In genomic region chr13:24280439-24281431, GRCm38 (mm10) we compare ENCODE assay signal across 8 mouse cellular contexts. TPM values are rescaled to one million over a fixed set of nuclear protein-coding genes. Genes with fewer than 3 reads are reported as not detected.
DNase-seq lines count a peak whose midpoint lies in the region; ATAC-seq lines count a peak whose summit lies in the region.

Gene Carmil1, minus strand, starts transcription at chr13:24280795.

- H3K4me3 ChIP-seq in limb, embryonic 10.5 days, result peak within 1 kb of the TSS; percentile 64
- H3K4me3 ChIP-seq in midbrain, embryonic 12.5 days, result peak within 1 kb of the TSS; percentile 69

- H3K27me3 ChIP-seq in limb, embryonic 10.5 days (ENCODE audit: low read depth, poor library complexity, severe bottlenecking), result peaks cover 11% of the 10 kb centered on the region; the same call in 1 of the 2 replicates
- H3K27me3 ChIP-seq in midbrain, embryonic 12.5 days, result peaks cover 24% of the 10 kb centered on the region

- under 1% methylated on average over 94 of the region's 96 CpGs for WGBS in limb, embryonic 10.5 days
- under 1% methylated on average over 86 of the region's 96 CpGs for WGBS in midbrain, embryonic 12.5 days

- no peaks in the 10 kb centered on the region for H3K9me3 ChIP-seq in limb, embryonic 10.5 days (replicated peaks)
- no peaks in the 10 kb centered on the region for H3K9me3 ChIP-seq in midbrain, embryonic 12.5 days

- DNase-seq in adrenal gland, adult 2 months, result peak; percentile 94
- peak; percentile 72 for DNase-seq in embryo, embryonic 11.5 days (ENCODE audit: low read depth, low spot score)
- DNase-seq in kidney, adult 18-20 months, result peak; percentile 89
- DNase-seq in limb, embryonic 10.5 days (ENCODE audit: low spot score), result peak; percentile 86
- peak; percentile 21 for DNase-seq in spleen, adult 12 weeks (ENCODE audit: low spot score)

- peak; percentile 85 for ATAC-seq in granulocyte monocyte progenitor cell, adult 5-6 weeks (replicated peaks; ENCODE audit: poor library complexity, severe bottlenecking)
- peak; percentile 97 for ATAC-seq in midbrain, embryonic 12.5 days (ENCODE audit: low FRiP score, low read depth)
- no peak for ATAC-seq in inflammation-experienced regulatory T-cells, adult 6 months

- H3K9ac ChIP-seq in midbrain, embryonic 12.5 days (replicated peaks), result peak within 1 kb of the TSS; percentile 83

- H3K27ac ChIP-seq in limb, embryonic 10.5 days, result peak within 1 kb of the TSS; percentile 90
- peak within 1 kb of the TSS; percentile 91 for H3K27ac ChIP-seq in midbrain, embryonic 12.5 days (replicated peaks)

- no peaks in the 10 kb centered on the region for H3K36me3 ChIP-seq in limb, embryonic 10.5 days
- no peaks in the 10 kb centered on the region for H3K36me3 ChIP-seq in midbrain, embryonic 12.5 days

- H3K4me2 ChIP-seq in midbrain, embryonic 12.5 days (replicated peaks), result peak within 1 kb of the TSS; percentile 96

- peaks cover 19% of the 10 kb centered on the region for H3K4me1 ChIP-seq in limb, embryonic 10.5 days
- peaks cover 15% of the 10 kb centered on the region for H3K4me1 ChIP-seq in midbrain, embryonic 12.5 days

RNA-seq across cellular contexts. Expression of gene Carmil1, which starts in this region (rescaled TPM):
- 10 to 100 TPM; 52.7 to 61.4 TPM for total RNA-seq in adrenal gland, adult 2 months (2021)
- 3.8 and 5.7 TPM in 2 replicates for polyA plus RNA-seq in adrenal gland, adult 2 months (2012; rRNA removed)
- total RNA-seq in granulocyte monocyte progenitor cell, adult 5-6 weeks (2014; fragmentation: Nextera tagmentation), result 3.6 and 4.5 TPM in 2 replicates
- total RNA-seq in granulocyte monocyte progenitor cell, adult 5-6 weeks (2017), result 1.5 and 11.0 TPM in 2 replicates
- 23.3 and 33.1 TPM in 2 replicates for polyA plus RNA-seq in limb, embryonic 10.5 days (2016; fragmentation: Nextera tagmentation; extraction: Ambion mirVana)
- 21.6 and 25.6 TPM in 2 replicates for polyA plus RNA-seq in midbrain, embryonic 12.5 days (2016; fragmentation: Nextera tagmentation; extraction: Ambion mirVana)
- 1 to 10 TPM in 2 of 3 experiments, under 1 TPM in 1; 0.24 to 2.4 (median 1.4) TPM for polyA plus RNA-seq in inflammation-experienced regulatory T-cells, adult 6 months (2017; shearing (Covaris generic))

Comparison
In these comparisons a context has a peak if more than half of its experiments do, and no peak if none do; other contexts are left out.
1. RNA of gene Carmil1 (total RNA-seq): 52.7 to 61.4 TPM in adrenal gland, adult 2 months; 1.5 to 11.0 TPM in granulocyte monocyte progenitor cell, adult 5-6 weeks; every median in the first group is over 4 times any median in the second.
2. DNase-seq: peak in every context shown above with its lines; median percentile 94 in adrenal gland, adult 2 months; 89 in kidney, adult 18-20 months; 86 in limb, embryonic 10.5 days; 72 in embryo, embryonic 11.5 days; 21 in spleen, adult 12 weeks.